Mouse (Mus musculus): ENCODE data around the gene Rnh1. TPM values are rescaled to one million over a fixed set of nuclear protein-coding genes. Genes with fewer than 3 reads are reported as not detected.
A peak's percentile ranks its signal among the peaks of the same experiment; 100 is the strongest.

Rnh1 gene
- total RNA-seq, 2 experiments from 2014 or later, result 65.7 to 69.9 TPM

DNA sequence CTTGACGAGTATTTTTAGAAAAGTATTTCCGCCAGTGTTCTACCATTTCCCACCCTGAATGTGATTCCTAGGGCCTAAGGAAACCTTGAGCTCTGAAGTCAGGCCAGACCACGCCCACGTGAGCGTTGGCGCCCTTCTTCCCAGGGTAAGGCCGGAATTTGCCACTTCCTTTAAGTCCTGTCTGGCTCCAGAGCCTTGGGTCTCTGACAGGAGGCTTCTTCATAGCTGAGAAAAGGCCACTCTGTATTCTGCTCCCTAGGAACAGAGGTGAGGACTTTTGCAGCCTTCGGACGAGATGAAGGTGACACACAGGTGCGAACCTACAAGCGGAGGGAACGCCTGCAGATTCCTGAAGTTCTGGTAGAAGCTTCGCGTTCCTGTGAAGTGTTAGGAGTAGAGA, 50.4 kb downstream of the Rnh1 start, which contains the start of gene Ptdss2:
TSS of gene Ptdss2 (plus strand) at position 138 of the 400 bp plus-strand sequence.
- intact Hi-C loops (cut with DNase I), result loop anchor here (2.0 kb wide), 1 partner anchor 45 kb away; no protein-coding TSS in a partner anchor
- DNase-seq (ENCODE audit: low spot score), result peak; percentile 38

DNA sequence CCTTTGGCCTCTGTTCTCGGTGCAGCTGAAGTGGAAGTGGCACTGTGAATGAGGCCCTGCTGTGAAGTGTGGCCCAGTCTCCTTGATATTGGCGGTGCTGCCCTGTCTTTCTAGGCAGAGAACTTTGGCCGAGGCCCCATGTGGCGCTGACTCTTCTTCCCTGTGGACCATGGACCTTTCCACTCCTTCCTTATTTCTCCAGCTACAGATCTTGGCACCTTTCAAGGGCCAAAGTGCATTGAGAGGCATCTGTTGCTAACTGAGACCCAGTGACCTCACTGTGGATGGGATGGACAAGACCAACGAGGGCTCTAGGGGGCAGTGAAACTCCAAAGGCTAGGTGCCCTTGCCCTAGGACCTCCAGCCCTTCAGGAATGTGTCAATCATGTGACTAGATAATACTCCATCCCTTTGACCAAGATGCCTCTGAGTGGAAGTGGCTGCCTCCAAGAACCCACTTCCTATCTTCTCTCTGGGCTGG, 51.6 kb downstream of the Rnh1 start:
- DNase-seq (ENCODE audit: low spot score), result no peak
- intact Hi-C loops (cut with DNase I), result no loop called here

DNA sequence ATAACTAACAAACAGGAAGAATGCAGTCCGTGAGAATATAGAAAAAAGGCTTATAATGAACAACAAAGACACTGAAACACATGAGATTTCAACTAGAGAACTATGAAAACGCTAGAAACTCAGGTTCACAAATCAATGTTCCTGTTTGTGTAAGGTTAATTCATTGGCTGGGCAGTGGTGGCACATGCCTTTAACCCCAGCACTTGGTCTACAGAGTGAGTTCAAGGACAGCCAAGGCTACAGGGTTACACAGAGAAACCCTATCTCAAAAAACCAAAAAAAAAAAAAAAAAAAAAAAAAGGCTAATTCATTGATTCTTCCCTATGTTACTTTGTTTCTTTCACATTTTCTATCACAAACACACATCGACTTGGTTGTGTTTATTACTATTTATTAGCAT, 52.1 kb downstream of the Rnh1 start:
- intact Hi-C loops (cut with DNase I), result no loop called here
- DNase-seq (ENCODE audit: low spot score), result no peak

DNA sequence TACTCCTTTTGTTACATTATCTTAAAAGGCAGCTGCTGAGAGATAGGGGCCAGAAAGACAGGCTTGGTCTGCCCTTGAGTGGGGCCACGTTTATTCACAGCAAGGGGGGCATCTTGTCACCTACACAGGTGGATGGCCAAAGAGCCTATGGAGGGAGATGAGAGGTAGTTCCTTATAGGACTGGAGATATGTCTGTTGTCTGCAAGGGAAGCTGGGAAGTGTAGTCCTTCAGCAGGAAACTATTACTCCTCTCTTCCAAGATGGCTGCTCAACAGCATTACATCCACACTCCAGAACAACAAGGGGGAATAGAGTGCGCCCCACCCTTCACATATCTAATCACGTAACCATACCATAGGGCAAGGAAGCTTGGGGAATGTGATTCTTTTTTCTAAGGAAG, 53.2 kb downstream of the Rnh1 start:
- no peak for DNase-seq (ENCODE audit: low spot score)
- intact Hi-C loops (cut with DNase I), result no loop called here

DNA sequence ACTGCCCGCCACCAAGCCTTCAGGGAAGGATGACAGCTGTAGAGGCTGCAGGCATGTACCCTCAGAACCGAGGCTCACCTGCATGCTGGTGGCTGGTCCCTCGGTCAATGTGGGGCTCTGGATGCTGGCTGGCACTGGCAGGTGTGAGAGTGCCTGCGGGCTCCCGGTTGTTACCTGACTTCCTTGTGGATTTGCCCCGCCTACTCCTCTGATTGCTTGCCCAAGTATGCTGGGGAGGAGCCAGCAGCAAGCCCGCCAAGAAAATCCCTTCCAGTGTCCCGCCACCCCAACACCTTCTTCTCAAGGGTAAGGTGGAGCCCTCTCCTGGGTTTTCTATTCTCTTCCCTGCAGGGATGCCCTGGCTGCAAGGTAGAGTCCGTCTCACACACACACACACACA, 55.0 kb downstream of the Rnh1 start, which contains the start of gene Ano9:
TSS of gene Ano9 (minus strand) at position 171 of the 400 bp plus-strand sequence.
- DNase-seq (ENCODE audit: low spot score), result no peak
- intact Hi-C loops (cut with DNase I), result no loop called here

DNA sequence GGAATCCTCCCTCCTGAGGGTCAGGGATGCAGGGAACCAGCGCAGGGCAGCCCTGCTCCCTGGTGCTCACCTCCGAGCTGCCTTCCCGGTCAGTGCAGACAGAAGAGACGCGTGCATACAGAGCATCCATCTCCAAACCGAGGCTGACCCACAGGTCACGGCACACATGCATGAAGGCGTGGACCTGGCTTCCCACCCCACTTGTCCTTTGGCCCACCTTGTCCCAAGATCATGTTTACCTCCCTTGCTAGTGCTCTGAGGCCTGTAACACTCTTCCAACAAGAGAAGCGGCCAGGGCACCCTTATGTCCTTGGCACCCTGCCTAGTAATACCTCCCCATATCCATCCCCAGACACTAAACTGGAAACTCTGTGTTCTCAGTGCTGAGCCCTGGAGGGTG, 56.8 kb downstream of the Rnh1 start:
- intact Hi-C loops (cut with DNase I), result no loop called here
- no peak for DNase-seq (ENCODE audit: low spot score)

Small RNA genes lying within 50 kb of the gene (microRNA-seq; reads per million reads assigned to microRNA genes)
- 467 reads per million, percentile 75 among the genes with 10 or more reads in this experiment for gene Mir210

Other genes with a start within 250 kb of the Rnh1 start
- 1 to 10 TPM; 4.6 to 5.2 TPM for gene Pgghg, start 231.5 kb downstream of the Rnh1 start, total RNA-seq (2021)
- gene Ifitm5, start 222.6 kb downstream of the Rnh1 start, total RNA-seq (2021), result under 1 TPM; 0.47 to 0.59 TPM
- not detected for gene Gm45717, start 216.9 kb downstream of the Rnh1 start, total RNA-seq (2021)
- gene Ifitm2, start 216.9 kb downstream of the Rnh1 start, total RNA-seq (2021), result 100 to 1,000 TPM in 1 of 2 experiments, 10 to 100 TPM in 1; 96.7 to 116 TPM
- 1 to 10 TPM; 1.6 to 2.8 TPM for gene Ifitm1, start 205.6 kb downstream of the Rnh1 start, total RNA-seq (2021)
- 100 to 1,000 TPM; 102 to 111 TPM for gene Ifitm3, start 162.1 kb downstream of the Rnh1 start, total RNA-seq (2021)
- under 1 TPM in 1 of 2 experiments, not detected in 1; 0.42 TPM for gene Ifitm6, start 154.9 kb downstream of the Rnh1 start, total RNA-seq (2021)
- not detected for gene Gm17387, start 143.7 kb downstream of the Rnh1 start, total RNA-seq (2021)
- under 1 TPM in 1 of 2 experiments, not detected in 1; 0.08 TPM for gene B4galnt4, start 111.8 kb downstream of the Rnh1 start, total RNA-seq (2021)
- gene Pkp3, start 94.6 kb downstream of the Rnh1 start, total RNA-seq (2021), result under 1 TPM in 1 of 2 experiments, not detected in 1; 0.31 TPM
- 1 to 10 TPM; 4.8 to 7.7 TPM for gene Sigirr, start 72.3 kb downstream of the Rnh1 start, total RNA-seq (2021)
- under 1 TPM in 1 of 2 experiments, not detected in 1; 0.08 TPM for gene Ano9, start 55.1 kb downstream of the Rnh1 start, total RNA-seq (2021)
- gene Ptdss2, start 50.5 kb downstream of the Rnh1 start, total RNA-seq (2021), result 10 to 100 TPM; 32.1 to 33.4 TPM
- 100 to 1,000 TPM; 106 to 112 TPM for gene Hras, start 21.1 kb upstream of the Rnh1 start, total RNA-seq (2021)
- gene Lrrc56, start 21.3 kb upstream of the Rnh1 start, total RNA-seq (2021), result 1 to 10 TPM; 3.2 to 4.7 TPM
- gene Lmntd2, start 41.2 kb upstream of the Rnh1 start, total RNA-seq (2021), result not detected
- gene Rassf7, start 43.0 kb upstream of the Rnh1 start, total RNA-seq (2021), result under 1 TPM; 0.62 to 0.64 TPM
- 10 to 100 TPM; 29.8 to 31.6 TPM for gene Phrf1, start 55.9 kb upstream of the Rnh1 start, total RNA-seq (2021)
- 1 to 10 TPM; 3.4 to 3.6 TPM for gene Irf7, start 93.6 kb upstream of the Rnh1 start, total RNA-seq (2021)
- gene Cdhr5, start 103.9 kb upstream of the Rnh1 start, total RNA-seq (2021), result not detected
- not detected for gene Sct, start 106.3 kb upstream of the Rnh1 start, total RNA-seq (2021)
- not detected for gene Drd4, start 119.1 kb upstream of the Rnh1 start, total RNA-seq (2021)
- gene Deaf1, start 154.8 kb upstream of the Rnh1 start, total RNA-seq (2021), result 10 to 100 TPM; 16.4 to 17.1 TPM
- gene Tmem80, start 154.9 kb upstream of the Rnh1 start, total RNA-seq (2021), result 10 to 100 TPM; 13.5 to 13.9 TPM
- gene Eps8l2, start 166.0 kb upstream of the Rnh1 start, total RNA-seq (2021), result 1 to 10 TPM; 3.2 to 4.3 TPM
- 100 to 1,000 TPM; 124 to 126 TPM for gene Taldo1, start 219.3 kb upstream of the Rnh1 start, total RNA-seq (2021)
- 10 to 100 TPM; 13.8 to 14.2 TPM for gene Gatd1, start 241.3 kb upstream of the Rnh1 start, total RNA-seq (2021)